Mouse (Mus musculus): Measurements from ENCODE around the gene Grm8. TPM values are rescaled to one million over a fixed set of nuclear protein-coding genes. Genes with fewer than 3 reads are reported as not detected.

Grm8 gene
- total and polyA plus RNA-seq, 3 experiments, result 0.38 TPM; not detected in 2

DNA sequence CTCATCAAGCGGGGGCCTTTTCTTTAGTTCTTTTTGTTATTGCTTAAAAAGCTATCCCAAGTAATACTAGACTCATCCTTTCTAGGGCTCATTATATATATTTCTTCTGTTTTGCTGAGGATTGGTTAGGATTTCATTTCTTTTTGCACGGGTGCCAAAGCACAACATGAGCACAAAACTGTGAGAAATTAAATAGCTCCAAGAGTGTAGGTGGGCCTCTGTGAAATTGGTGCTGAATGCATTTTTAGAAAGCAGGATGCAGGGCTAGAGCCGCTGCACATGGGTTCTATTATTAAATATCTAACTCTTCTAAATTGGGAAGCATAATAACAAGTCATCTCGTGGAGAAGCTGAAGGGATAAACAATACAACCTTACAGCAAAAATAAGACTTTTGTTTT, 345.8 kb downstream of the Grm8 start:
- ATAC-seq (ENCODE audit: extremely low read depth, insufficient number of reproducible peaks, low FRiP score, poor library complexity, severe bottlenecking) (no peak), DNase-seq (ENCODE audit: low spot score) (no peak)
- H3K27me3 ChIP-seq (ENCODE audit: insufficient read depth, low read length), result no peaks in the 10 kb centered on the region; the same call in 1 of the 2 replicates
- H3K36me3 ChIP-seq (replicated peaks), result no peaks in the 10 kb centered on the region
- no peaks in the 10 kb centered on the region for H3K9me3 ChIP-seq (replicated peaks)
- H3K4me3 ChIP-seq (ENCODE audit: low read depth, low read length), result no peak overlapping the region
- H3K4me1 ChIP-seq (ENCODE audit: insufficient read depth, low read depth, low read length), result no peaks in the 10 kb centered on the region
- TF ChIP-seq GATA2 (IDR thresholded peaks at IDR 0.05; ENCODE audit: borderline replicate concordance, low read depth, low read length) (no peak), POLR2AphosphoS5 (IDR thresholded peaks at IDR 0.05; ENCODE audit: insufficient replicate concordance, low read depth, low read length) (no peak), TAL1 (conservative IDR thresholded peaks at IDR 0.05; ENCODE audit: low read depth, low read length) (no peak), GATA1 (IDR thresholded peaks at IDR 0.05; ENCODE audit: borderline replicate concordance, low read length) (no peak), CTCF (IDR thresholded peaks at IDR 0.05; ENCODE audit: low read depth, low read length) (no peak)

DNA sequence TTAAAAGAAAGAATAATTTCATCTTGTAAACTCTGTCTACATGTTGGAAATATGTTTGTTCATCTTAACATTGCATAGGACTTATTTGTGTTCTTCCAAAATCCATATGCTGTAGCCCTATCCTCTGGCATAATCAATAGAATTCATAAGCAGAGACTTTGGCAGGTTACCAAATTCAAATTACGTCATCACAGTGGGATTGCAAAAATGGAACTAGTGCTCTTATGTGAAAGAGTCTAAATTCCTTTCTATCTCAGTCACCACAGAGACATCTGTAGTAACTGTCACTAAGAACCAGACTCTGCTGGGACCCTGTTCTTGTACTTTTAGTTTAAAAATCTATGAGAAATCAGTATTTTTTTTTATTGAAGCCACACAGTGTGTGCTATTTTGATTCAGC, 352.7 kb downstream of the Grm8 start:
- Histone ChIP-seq H3K4me1 (ENCODE audit: insufficient read depth, low read depth, low read length) (no peaks in the 10 kb centered on the region), H3K9me3 (replicated peaks) (no peaks in the 10 kb centered on the region), H3K27me3 (ENCODE audit: insufficient read depth, low read length) (no peaks in the 10 kb centered on the region), H3K4me3 (ENCODE audit: low read depth, low read length) (no peak overlapping the region), H3K36me3 (replicated peaks) (no peaks in the 10 kb centered on the region)
- DNase-seq (ENCODE audit: low spot score), result no peak
- no peak for ATAC-seq (ENCODE audit: extremely low read depth, insufficient number of reproducible peaks, low FRiP score, poor library complexity, severe bottlenecking)
- TF ChIP-seq CTCF (IDR thresholded peaks at IDR 0.05; ENCODE audit: low read depth, low read length) (no peak), TAL1 (conservative IDR thresholded peaks at IDR 0.05; ENCODE audit: low read depth, low read length) (no peak), GATA2 (IDR thresholded peaks at IDR 0.05; ENCODE audit: borderline replicate concordance, low read depth, low read length) (no peak), POLR2AphosphoS5 (IDR thresholded peaks at IDR 0.05; ENCODE audit: insufficient replicate concordance, low read depth, low read length) (no peak), GATA1 (IDR thresholded peaks at IDR 0.05; ENCODE audit: borderline replicate concordance, low read length) (no peak)

GRCm38 (mm10) chr6:27781371-27781770, 353.6 kb downstream of the Grm8 start:
- TF ChIP-seq POLR2AphosphoS5 (IDR thresholded peaks at IDR 0.05; ENCODE audit: insufficient replicate concordance, low read depth, low read length), result no peak
- no peak for TF ChIP-seq CTCF (IDR thresholded peaks at IDR 0.05; ENCODE audit: low read depth, low read length)
- no peak for TF ChIP-seq GATA2 (IDR thresholded peaks at IDR 0.05; ENCODE audit: borderline replicate concordance, low read depth, low read length)
- TF ChIP-seq TAL1 (conservative IDR thresholded peaks at IDR 0.05; ENCODE audit: low read depth, low read length), result no peak
- TF ChIP-seq GATA1 (IDR thresholded peaks at IDR 0.05; ENCODE audit: borderline replicate concordance, low read length), result no peak
- H3K9me3 ChIP-seq (replicated peaks), result no peaks in the 10 kb centered on the region
- H3K4me1 ChIP-seq (ENCODE audit: insufficient read depth, low read depth, low read length), result no peaks in the 10 kb centered on the region
- no peak overlapping the region for H3K4me3 ChIP-seq (ENCODE audit: low read depth, low read length)
- no peaks in the 10 kb centered on the region for H3K27me3 ChIP-seq (ENCODE audit: insufficient read depth, low read length)
- DNase-seq (ENCODE audit: low spot score) (no peak), ATAC-seq (ENCODE audit: extremely low read depth, insufficient number of reproducible peaks, low FRiP score, poor library complexity, severe bottlenecking) (peak; percentile 74)
- no peaks in the 10 kb centered on the region for H3K36me3 ChIP-seq (replicated peaks)

DNA sequence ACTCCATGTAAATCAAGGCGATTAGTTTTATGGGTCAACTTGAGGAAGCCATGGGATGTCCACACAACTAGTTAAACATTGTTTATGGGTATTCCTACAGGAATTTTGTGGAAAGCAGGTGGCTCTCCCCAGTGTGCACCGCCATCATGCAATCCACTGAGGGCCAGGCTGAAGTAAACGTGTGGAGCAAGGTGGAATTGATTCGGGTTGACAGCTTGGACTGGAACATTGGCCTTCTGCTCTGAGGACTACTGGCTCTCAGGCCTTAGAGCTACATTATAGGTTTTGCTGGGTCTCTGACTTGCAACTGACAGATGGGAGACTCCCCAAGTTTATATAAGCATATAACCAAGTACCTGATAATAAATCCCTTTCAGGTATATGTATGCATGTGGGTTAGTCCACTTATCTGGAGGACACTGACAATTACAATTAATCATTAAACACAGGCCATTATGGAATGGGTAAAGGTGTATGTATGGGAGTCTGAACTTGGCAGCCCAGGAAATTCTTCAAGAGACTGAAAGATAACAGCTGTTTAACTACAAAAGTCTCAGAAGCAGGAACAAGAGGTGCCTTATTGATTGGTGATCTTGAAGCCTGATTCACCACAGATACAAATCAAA, 359.2 kb downstream of the Grm8 start:
- Histone ChIP-seq H3K4me3 (ENCODE audit: low read depth, low read length) (no peak overlapping the region), H3K9me3 (replicated peaks) (no peaks in the 10 kb centered on the region), H3K4me1 (ENCODE audit: insufficient read depth, low read depth, low read length) (no peaks in the 10 kb centered on the region), H3K36me3 (replicated peaks) (no peaks in the 10 kb centered on the region), H3K27me3 (ENCODE audit: insufficient read depth, low read length) (no peaks in the 10 kb centered on the region)
- DNase-seq (ENCODE audit: low spot score), result no peak
- ATAC-seq (ENCODE audit: extremely low read depth, insufficient number of reproducible peaks, low FRiP score, poor library complexity, severe bottlenecking), result no peak
- TF ChIP-seq GATA2 (IDR thresholded peaks at IDR 0.05; ENCODE audit: borderline replicate concordance, low read depth, low read length), result no peak
- no peak for TF ChIP-seq CTCF (IDR thresholded peaks at IDR 0.05; ENCODE audit: low read depth, low read length)
- TF ChIP-seq GATA1 (IDR thresholded peaks at IDR 0.05; ENCODE audit: borderline replicate concordance, low read length), result no peak
- no peak for TF ChIP-seq TAL1 (conservative IDR thresholded peaks at IDR 0.05; ENCODE audit: low read depth, low read length)
- TF ChIP-seq POLR2AphosphoS5 (IDR thresholded peaks at IDR 0.05; ENCODE audit: insufficient replicate concordance, low read depth, low read length), result no peak

- DNase-seq (ENCODE audit: low spot score), result no peak
- H3K27me3 ChIP-seq (ENCODE audit: insufficient read depth, low read length), result peaks cover 3% of the 10 kb centered on the region; the same call in 1 of the 2 replicates
- no peak overlapping the region for H3K4me3 ChIP-seq (ENCODE audit: low read depth, low read length)
- TF ChIP-seq GATA1 (IDR thresholded peaks at IDR 0.05; ENCODE audit: borderline replicate concordance, low read length) (no peak), TAL1 (conservative IDR thresholded peaks at IDR 0.05; ENCODE audit: low read depth, low read length) (no peak), POLR2AphosphoS5 (IDR thresholded peaks at IDR 0.05; ENCODE audit: insufficient replicate concordance, low read depth, low read length) (no peak), GATA2 (IDR thresholded peaks at IDR 0.05; ENCODE audit: borderline replicate concordance, low read depth, low read length) (no peak), CTCF (IDR thresholded peaks at IDR 0.05; ENCODE audit: low read depth, low read length) (no peak)
- ATAC-seq (ENCODE audit: extremely low read depth, insufficient number of reproducible peaks, low FRiP score, poor library complexity, severe bottlenecking), result no peak
- no peaks in the 10 kb centered on the region for H3K9me3 ChIP-seq (replicated peaks)
- H3K4me1 ChIP-seq (ENCODE audit: insufficient read depth, low read depth, low read length), result no peaks in the 10 kb centered on the region
- H3K36me3 ChIP-seq (replicated peaks), result no peaks in the 10 kb centered on the region
Measured at GRCm38 (mm10) chr6:27762061-27762460, 372.9 kb downstream of the Grm8 start.

DNA sequence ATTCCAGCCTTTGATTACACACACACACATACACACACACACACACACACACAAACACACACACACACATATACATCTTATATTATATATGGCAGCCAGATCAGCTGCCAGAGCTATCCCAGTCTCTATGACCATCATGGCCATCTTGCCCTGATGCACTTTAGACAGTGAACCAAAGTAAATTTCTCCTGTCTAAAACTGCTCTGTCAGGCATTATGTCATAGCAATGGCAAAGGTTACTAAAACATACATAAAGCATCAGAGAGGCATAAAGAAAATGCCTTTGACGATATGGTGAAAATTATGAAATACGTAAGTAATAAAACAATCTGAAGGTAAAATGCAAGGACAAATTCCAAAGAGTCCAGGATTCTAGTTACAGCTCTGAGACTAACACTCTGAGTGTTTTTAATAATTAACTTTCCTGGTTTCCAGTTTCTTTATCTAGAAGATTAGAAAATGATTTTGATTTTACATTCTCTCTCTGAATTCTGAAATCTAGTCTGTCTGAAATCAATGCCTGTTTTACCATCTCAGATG, 381.6 kb downstream of the Grm8 start:
- ATAC-seq (ENCODE audit: extremely low read depth, insufficient number of reproducible peaks, low FRiP score, poor library complexity, severe bottlenecking) (no peak), DNase-seq (ENCODE audit: low spot score) (no peak)
- H3K36me3 ChIP-seq (replicated peaks), result no peaks in the 10 kb centered on the region
- H3K4me1 ChIP-seq (ENCODE audit: insufficient read depth, low read depth, low read length), result no peaks in the 10 kb centered on the region
- no peak overlapping the region for H3K4me3 ChIP-seq (ENCODE audit: low read depth, low read length)
- peaks cover 5% of the 10 kb centered on the region for H3K27me3 ChIP-seq (ENCODE audit: insufficient read depth, low read length)
- no peaks in the 10 kb centered on the region for H3K9me3 ChIP-seq (replicated peaks)
- TF ChIP-seq POLR2AphosphoS5 (IDR thresholded peaks at IDR 0.05; ENCODE audit: insufficient replicate concordance, low read depth, low read length), result no peak
- no peak for TF ChIP-seq CTCF (IDR thresholded peaks at IDR 0.05; ENCODE audit: low read depth, low read length)
- TF ChIP-seq GATA2 (IDR thresholded peaks at IDR 0.05; ENCODE audit: borderline replicate concordance, low read depth, low read length), result no peak
- no peak for TF ChIP-seq TAL1 (conservative IDR thresholded peaks at IDR 0.05; ENCODE audit: low read depth, low read length)
- no peak for TF ChIP-seq GATA1 (IDR thresholded peaks at IDR 0.05; ENCODE audit: borderline replicate concordance, low read length)
